Mouse (Mus musculus): ENCODE measurements around the gene Mast4.

DNA sequence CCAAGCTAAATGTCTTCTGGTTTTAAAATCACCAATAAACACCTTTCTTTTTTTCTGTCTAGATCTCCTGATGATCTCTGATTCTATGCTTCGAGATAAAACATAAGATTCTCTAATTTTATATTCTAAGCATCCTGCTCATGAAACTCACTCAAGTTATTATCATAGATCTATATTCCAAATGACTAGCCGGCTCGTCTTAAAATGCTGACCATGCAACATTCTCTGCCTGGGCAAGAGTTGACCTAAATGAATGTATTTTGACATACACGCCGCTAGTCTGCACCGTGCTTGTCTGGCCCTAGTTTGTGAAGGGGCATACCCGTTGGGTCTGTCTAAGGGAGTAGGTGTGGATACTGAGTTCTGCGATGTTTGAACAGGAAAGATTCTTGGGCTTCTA lies 579.2 kb downstream of the Mast4 start:
- no peak for TF ChIP-seq CTCF (IDR thresholded peaks at IDR 0.05; ENCODE audit: low read depth)
- TF ChIP-seq EP300 (IDR thresholded peaks at IDR 0.05; ENCODE audit: low read depth) = no peak
